Mouse (Mus musculus) G1E (cell line): ENCODE data around the gene Slc44a1. TPM values are rescaled to one million over a fixed set of nuclear protein-coding genes. Genes with fewer than 3 reads are reported as not detected.
A peak's percentile ranks its signal among the peaks of the same experiment; 100 is the strongest.

Experiments used
- ATAC-seq: 2 replicates; pipeline ENCODE4 v1.8.0; 2016; ENCODE audit warnings: mild to moderate bottlenecking; ENCODE audit not compliant: insufficient number of reproducible peaks, poor library complexity, low FRiP score, severe bottlenecking; ENCODE audit errors: extremely low read depth
- DNase-seq: peaks from one replicate; pipeline ENCODE4 v3.0.0; 2012; ENCODE audit warnings: low spot score
- H3K27me3 ChIP-seq: 2 replicates; pipeline ENCODE4 v1.6.1; 2012; ENCODE audit warnings: mild to moderate bottlenecking, low read length, inconsistent platforms; ENCODE audit not compliant: insufficient read depth
- H3K36me3 ChIP-seq: replicated peaks from 2 replicates; pipeline ENCODE3; 2012; ENCODE audit warnings: mild to moderate bottlenecking, inconsistent platforms
- H3K4me1 ChIP-seq: 2 replicates; pipeline ENCODE4 v1.6.1; 2012; ENCODE audit warnings: low read depth, low read length, inconsistent platforms, mixed read lengths; ENCODE audit not compliant: insufficient read depth
- H3K4me3 ChIP-seq: 2 replicates; pipeline ENCODE4 v1.5.1; 2012; ENCODE audit warnings: low read depth, mild to moderate bottlenecking, inconsistent platforms, low read length, moderate library complexity, mixed read lengths
- H3K9me3 ChIP-seq: replicated peaks from 2 replicates; pipeline ENCODE4 v1.6.1; 2012; ENCODE audit warnings: inconsistent platforms
- CTCF ChIP-seq: IDR thresholded peaks from 2 replicates; pipeline ENCODE4 v1.5.1; 2012; ENCODE audit warnings: low read depth, low read length, inconsistent platforms, mixed read lengths
- GATA1 ChIP-seq: IDR thresholded peaks from 2 replicates; pipeline ENCODE4 v1.6.1; 2012; ENCODE audit warnings: borderline replicate concordance, low read length, inconsistent platforms, mixed read lengths
- GATA2 ChIP-seq: IDR thresholded peaks from 2 replicates; pipeline ENCODE4 v1.6.1; 2012; ENCODE audit warnings: low read depth, low read length, inconsistent platforms, borderline replicate concordance
- POLR2AphosphoS5 ChIP-seq: IDR thresholded peaks from 2 replicates; pipeline ENCODE4 v1.6.1; 2012; ENCODE audit warnings: low read depth, low read length, inconsistent platforms; ENCODE audit not compliant: insufficient replicate concordance
- TAL1 ChIP-seq: conservative IDR thresholded peaks from 2 replicates; pipeline ENCODE4 v1.6.1; 2012; ENCODE audit warnings: low read depth, low read length, inconsistent platforms, mixed read lengths
- polyA plus RNA-seq: library from polyadenylated mRNA; stranded (reverse); fragments of >175 nt; gene quantifications from 2 replicates; pipeline ENCODE4 v1.2.3, GENCODE M21; 2012
- total RNA-seq, 2 experiments: library from RNA; stranded (forward) in 1 of 2; stranded (reverse) in 1 of 2; fragments of 200-1000 nt in 1 of 2; fragments of >200 nt in 1 of 2; fragmentation: Nextera tagmentation in 1 of 2; gene quantifications; 2 replicates each; pipeline ENCODE4 v1.2.3; 2014 to 2017

The Slc44a1 gene
- total and polyA plus RNA-seq, 3 experiments: 5.2 to 44.7 (median 14.4) TPM

DNA sequence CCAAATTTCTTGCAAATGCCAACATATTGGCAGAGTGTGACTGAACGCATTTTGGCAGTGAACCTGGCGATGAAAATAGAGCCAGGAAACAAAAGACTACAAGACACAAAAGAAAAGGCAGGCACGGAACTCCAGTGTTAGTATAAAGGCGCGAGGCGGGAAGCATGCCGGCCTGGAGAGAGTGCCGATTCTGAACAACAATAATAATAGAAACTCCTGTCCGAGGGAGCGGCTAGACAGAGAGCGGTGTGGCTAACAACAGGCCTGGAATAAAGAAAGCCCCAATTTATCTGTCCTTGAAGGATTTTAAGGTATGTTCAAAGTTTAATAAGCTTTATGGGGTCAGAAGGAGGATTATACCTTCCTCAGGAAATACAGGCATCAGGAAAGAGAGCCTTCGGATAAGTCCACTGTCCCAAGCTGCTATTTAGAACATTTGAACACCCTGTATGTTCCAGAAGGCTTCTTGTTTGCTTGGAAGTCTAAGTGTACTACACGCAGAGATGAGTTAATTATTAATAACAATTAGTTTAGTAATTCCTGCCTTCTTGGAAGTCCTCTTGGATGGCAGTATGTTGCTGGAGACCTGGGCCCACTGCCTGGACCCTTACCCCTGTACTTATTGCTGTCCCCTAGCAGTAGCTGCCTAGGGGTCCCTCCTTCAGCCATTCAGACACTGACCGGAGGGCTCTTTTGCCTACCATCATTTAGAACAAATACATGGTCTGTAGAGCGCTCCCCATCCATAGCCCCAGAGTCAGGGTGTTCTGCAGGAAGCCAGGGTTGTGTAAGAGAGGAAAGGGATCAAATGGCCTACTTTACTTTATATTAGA is 156.1 kb downstream of the Slc44a1 start:
- Histone ChIP-seq H3K9me3 (no peaks in the 10 kb centered on the region), H3K4me1 (peaks cover 7% of the 10 kb centered on the region), H3K36me3 (no peaks in the 10 kb centered on the region), H3K27me3 (peaks cover 4% of the 10 kb centered on the region; the same call in 1 of the 2 replicates), H3K4me3 (no peak overlapping the region)
- DNase-seq: no peak
- ATAC-seq: no peak
- TF ChIP-seq POLR2AphosphoS5 (no peak), CTCF (no peak), TAL1 (no peak), GATA1 (no peak), GATA2 (no peak)

DNA sequence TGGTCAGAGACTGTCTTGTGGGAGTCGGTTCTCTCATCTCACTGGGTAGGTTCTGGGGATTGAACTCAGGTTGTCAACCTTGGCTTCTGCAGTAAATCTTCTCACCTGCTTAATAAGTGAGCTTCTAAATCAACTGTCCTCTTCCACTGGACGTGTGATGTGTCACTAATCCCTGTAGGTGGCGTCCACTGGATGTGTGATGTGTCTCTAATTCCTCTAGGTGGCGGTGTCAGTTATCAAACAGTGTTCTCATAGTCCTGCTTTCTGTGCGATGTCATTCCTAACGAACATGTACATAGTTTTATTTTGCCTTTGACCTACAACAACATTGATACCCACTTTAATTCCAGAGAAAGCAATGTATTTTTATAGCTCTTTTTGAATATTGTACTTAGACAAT is 160.2 kb downstream of the Slc44a1 start:
- Histone ChIP-seq H3K4me1 (no peaks in the 10 kb centered on the region), H3K4me3 (no peak overlapping the region), H3K27me3 (peaks cover 4% of the 10 kb centered on the region; the same call in 1 of the 2 replicates), H3K9me3 (no peaks in the 10 kb centered on the region), H3K36me3 (no peaks in the 10 kb centered on the region)
- TF ChIP-seq GATA1 (no peak), CTCF (peak; percentile 69)
- ATAC-seq: no peak
- peak; percentile 12 for DNase-seq

GRCm38 (mm10) chr4:53614576-53615225 is 174.5 kb downstream of the Slc44a1 start:
- Histone ChIP-seq H3K36me3 (no peaks in the 10 kb centered on the region), H3K9me3 (no peaks in the 10 kb centered on the region), H3K27me3 (peaks cover 15% of the 10 kb centered on the region), H3K4me3 (no peak overlapping the region), H3K4me1 (no peaks in the 10 kb centered on the region)
- ATAC-seq: no peak
- TF ChIP-seq TAL1 (no peak), CTCF (no peak), GATA2 (no peak)
- DNase-seq: no peak

DNA sequence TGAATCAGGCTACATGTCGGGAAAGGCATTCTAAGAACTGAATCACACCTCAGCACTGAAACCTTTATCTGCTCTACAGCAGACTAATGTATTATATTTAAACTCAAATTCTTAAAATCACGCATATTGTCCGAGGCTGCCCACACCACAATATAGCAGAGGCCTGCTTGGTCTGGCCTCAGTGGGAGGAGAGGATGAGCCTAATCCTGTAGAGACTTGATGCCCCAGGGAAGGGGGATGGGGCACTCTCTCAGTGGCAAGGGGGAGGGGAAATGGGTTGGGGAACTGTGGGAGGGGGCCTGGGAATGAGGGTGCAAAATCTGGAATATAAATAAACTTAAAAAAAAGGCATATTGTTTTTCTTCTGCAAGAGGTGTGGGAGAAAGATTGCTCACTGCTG is 177.8 kb downstream of the Slc44a1 start:
- H3K27me3 ChIP-seq: peaks cover 15% of the 10 kb centered on the region
- no peaks in the 10 kb centered on the region for H3K9me3 ChIP-seq
- ATAC-seq (no peak), DNase-seq (no peak)
- H3K4me3 ChIP-seq: no peak overlapping the region
- H3K36me3 ChIP-seq: no peaks in the 10 kb centered on the region
- no peaks in the 10 kb centered on the region for H3K4me1 ChIP-seq
- TF ChIP-seq TAL1: no peak
- no peak for TF ChIP-seq CTCF
- no peak for TF ChIP-seq GATA2
- TF ChIP-seq GATA1: no peak
- no peak for TF ChIP-seq POLR2AphosphoS5

DNA sequence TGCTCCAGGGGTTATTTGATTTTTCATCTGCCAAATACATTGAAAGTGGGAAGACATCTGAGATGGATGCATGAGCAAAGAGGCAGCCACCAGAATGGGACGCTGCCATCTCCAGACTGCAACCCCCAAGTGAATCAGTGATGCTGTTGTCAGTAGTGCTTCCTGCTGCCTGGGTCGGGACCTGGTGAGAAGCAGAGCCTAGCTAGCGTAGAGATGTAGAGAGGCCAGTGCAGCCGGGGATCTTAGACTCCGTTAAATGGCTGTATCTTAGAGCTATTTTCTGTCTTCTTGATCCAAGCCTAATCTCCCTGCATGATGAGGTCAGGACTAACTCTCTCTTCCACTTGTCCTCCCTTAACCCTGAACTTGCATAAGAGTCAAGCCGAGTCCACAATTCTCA is 179.9 kb downstream of the Slc44a1 start:
- ATAC-seq (no peak), DNase-seq (no peak)
- Histone ChIP-seq H3K9me3 (no peaks in the 10 kb centered on the region), H3K4me1 (no peaks in the 10 kb centered on the region), H3K27me3 (peaks cover 8% of the 10 kb centered on the region), H3K4me3 (no peak overlapping the region), H3K36me3 (no peaks in the 10 kb centered on the region)
- TF ChIP-seq POLR2AphosphoS5 (no peak), GATA1 (no peak), GATA2 (no peak), CTCF (no peak), TAL1 (no peak)

DNA sequence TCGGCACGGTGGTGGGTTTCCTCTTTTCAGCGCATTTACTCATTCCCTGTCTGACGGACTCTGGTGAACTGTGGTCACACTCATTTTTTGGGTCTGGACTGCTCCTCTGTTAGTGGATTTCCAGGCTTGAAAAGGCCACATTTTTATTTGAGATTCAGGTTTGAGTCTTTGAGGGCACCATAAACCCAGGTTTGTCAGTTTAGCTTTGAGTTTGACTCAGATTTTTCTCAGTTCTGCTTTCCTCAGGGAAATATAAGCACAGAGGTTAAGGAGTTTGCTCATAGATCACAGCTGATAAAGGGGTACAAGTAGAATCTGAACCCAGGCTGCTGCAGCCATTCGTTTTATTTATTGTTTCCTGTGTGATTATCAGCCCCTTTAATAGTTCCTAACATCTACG is 180.9 kb downstream of the Slc44a1 start:
- DNase-seq (no peak), ATAC-seq (no peak)
- TF ChIP-seq CTCF (no peak), GATA2 (no peak), GATA1 (no peak), POLR2AphosphoS5 (no peak), TAL1 (no peak)
- H3K36me3 ChIP-seq: no peaks in the 10 kb centered on the region
- no peaks in the 10 kb centered on the region for H3K4me1 ChIP-seq
- H3K4me3 ChIP-seq: no peak overlapping the region
- no peaks in the 10 kb centered on the region for H3K9me3 ChIP-seq
- H3K27me3 ChIP-seq: peaks cover 7% of the 10 kb centered on the region; the same call in 1 of the 2 replicates
